Mouse (Mus musculus): ENCODE measurements around the gene Pemt. TPM values are rescaled to one million over a fixed set of nuclear protein-coding genes. Genes with fewer than 3 reads are reported as not detected.
A peak's percentile ranks its signal among the peaks of the same experiment; 100 is the strongest.

Pemt gene
- total RNA-seq, 2 experiments from 2014 or later, result 3.4 to 3.5 TPM

GRCm38 (mm10) chr11:60036537-60037220 lies 9.6 kb downstream of the Pemt start:
- intact Hi-C loops (cut with DNase I), result no loop called here
- Histone ChIP-seq H3K4me3 (no peak overlapping the region), H3K27ac (no peak overlapping the region)
- no peak for DNase-seq
- TF ChIP-seq CTCF (IDR thresholded peaks at IDR 0.05), result no peak

- Histone ChIP-seq H3K4me3 (no peak overlapping the region), H3K27ac (no peak overlapping the region)
- no peak for DNase-seq
- TF ChIP-seq CTCF (IDR thresholded peaks at IDR 0.05), result no peak
- intact Hi-C loops (cut with DNase I), result no loop called here
Observed at GRCm38 (mm10) chr11:60034911-60035400, 11.3 kb downstream of the Pemt start.

GRCm38 (mm10) chr11:60034293-60034692 lies 12.0 kb downstream of the Pemt start:
- TF ChIP-seq CTCF (IDR thresholded peaks at IDR 0.05), result no peak
- no peak for DNase-seq
- Histone ChIP-seq H3K4me3 (no peak overlapping the region), H3K27ac (no peak overlapping the region)
- intact Hi-C loops (cut with DNase I), result no loop called here

- intact Hi-C loops (cut with DNase I), result no loop called here
- no peak overlapping the region for H3K27ac ChIP-seq
- TF ChIP-seq CTCF (IDR thresholded peaks at IDR 0.05), result no peak
- no peak for DNase-seq
- H3K4me3 ChIP-seq, result no peak overlapping the region
Observed at GRCm38 (mm10) chr11:60032586-60033430, 13.5 kb downstream of the Pemt start.

- Histone ChIP-seq H3K27ac (no peak overlapping the region), H3K4me3 (no peak overlapping the region)
- TF ChIP-seq CTCF (IDR thresholded peaks at IDR 0.05), result no peak
- no peak for DNase-seq
- intact Hi-C loops (cut with DNase I), result no loop called here
Observed at GRCm38 (mm10) chr11:60030747-60031331, 15.4 kb downstream of the Pemt start.

GRCm38 (mm10) chr11:60029976-60030375 lies 16.3 kb downstream of the Pemt start:
- no peak for TF ChIP-seq CTCF (IDR thresholded peaks at IDR 0.05)
- DNase-seq, result no peak
- no peak overlapping the region for H3K4me3 ChIP-seq
- intact Hi-C loops (cut with DNase I), result no loop called here
- no peak overlapping the region for H3K27ac ChIP-seq

- Histone ChIP-seq H3K27ac (no peak overlapping the region), H3K4me3 (no peak overlapping the region)
- DNase-seq, result no peak
- no peak for TF ChIP-seq CTCF (IDR thresholded peaks at IDR 0.05)
- intact Hi-C loops (cut with DNase I), result loop anchor here (1.0 to 2.0 kb wide), 3 partner anchors 49 to 148 kb away; no protein-coding TSS in a partner anchor
Observed at GRCm38 (mm10) chr11:60027913-60028875, 18.1 kb downstream of the Pemt start.

GRCm38 (mm10) chr11:60027272-60027671 lies 19.0 kb downstream of the Pemt start:
- Histone ChIP-seq H3K4me3 (no peak overlapping the region), H3K27ac (no peak overlapping the region)
- intact Hi-C loops (cut with DNase I), result loop anchor here (1.0 to 2.0 kb wide), 3 partner anchors 50 to 147 kb away; no protein-coding TSS in a partner anchor
- DNase-seq, result peak; percentile 86
- peak; percentile 81 for TF ChIP-seq CTCF (IDR thresholded peaks at IDR 0.05)

- Histone ChIP-seq H3K4me3 (no peak overlapping the region), H3K27ac (no peak overlapping the region)
- no peak for TF ChIP-seq CTCF (IDR thresholded peaks at IDR 0.05)
- intact Hi-C loops (cut with DNase I), result loop anchor here (2.0 kb wide), 1 partner anchor 51 kb away; no protein-coding TSS in a partner anchor
- DNase-seq, result no peak
Observed at GRCm38 (mm10) chr11:60026166-60026565, 20.1 kb downstream of the Pemt start.

- Histone ChIP-seq H3K4me3 (no peak overlapping the region), H3K27ac (no peak overlapping the region)
- no peak for DNase-seq
- no peak for TF ChIP-seq CTCF (IDR thresholded peaks at IDR 0.05)
- intact Hi-C loops (cut with DNase I), result no loop called here
Observed at GRCm38 (mm10) chr11:60021201-60021600, 25.1 kb downstream of the Pemt start.

- no peak overlapping the region for H3K4me3 ChIP-seq
- H3K27ac ChIP-seq, result no peak overlapping the region
- no peak for TF ChIP-seq CTCF (IDR thresholded peaks at IDR 0.05)
- intact Hi-C loops (cut with DNase I), result no loop called here
- no peak for DNase-seq
Observed at GRCm38 (mm10) chr11:60016726-60017125, 29.6 kb downstream of the Pemt start.

- DNase-seq, result peak; percentile 56
- intact Hi-C loops (cut with DNase I), result no loop called here
- TF ChIP-seq CTCF (IDR thresholded peaks at IDR 0.05), result no peak
- H3K4me3 ChIP-seq, result no peak overlapping the region
- H3K27ac ChIP-seq, result peak overlapping the region; percentile 57
Observed at GRCm38 (mm10) chr11:60011516-60011915, 34.8 kb downstream of the Pemt start.
